Mouse (Mus musculus): ENCODE data around the gene Parn. TPM values are rescaled to one million over a fixed set of nuclear protein-coding genes. Genes with fewer than 3 reads are reported as not detected.

Gene Parn
- polyA plus RNA-seq, 1 experiment: 9.0 TPM

- H3K4me3 ChIP-seq (replicated peaks; ENCODE audit: control insufficient read depth, low read depth, low read length): no peak overlapping the region
- no peak for TF ChIP-seq CTCF (IDR thresholded peaks at IDR 0.05; ENCODE audit: control insufficient read depth, insufficient read depth, low read length)
- TF ChIP-seq POLR2A (IDR thresholded peaks at IDR 0.05; ENCODE audit: borderline replicate concordance, control insufficient read depth, low read depth, low read length): no peak
- no peak overlapping the region for H3K27ac ChIP-seq (ENCODE audit: control insufficient read depth, insufficient read depth, low read depth, low read length, poor library complexity)
- H3K4me1 ChIP-seq (ENCODE audit: control insufficient read depth, insufficient read depth, low read length): no peaks in the 10 kb centered on the region
- WGBS: 80% methylated on average over 13 of the region's 13 CpGs
Measured at GRCm38 (mm10) chr16:13538213-13538932, 129.6 kb downstream of the Parn start.

DNA sequence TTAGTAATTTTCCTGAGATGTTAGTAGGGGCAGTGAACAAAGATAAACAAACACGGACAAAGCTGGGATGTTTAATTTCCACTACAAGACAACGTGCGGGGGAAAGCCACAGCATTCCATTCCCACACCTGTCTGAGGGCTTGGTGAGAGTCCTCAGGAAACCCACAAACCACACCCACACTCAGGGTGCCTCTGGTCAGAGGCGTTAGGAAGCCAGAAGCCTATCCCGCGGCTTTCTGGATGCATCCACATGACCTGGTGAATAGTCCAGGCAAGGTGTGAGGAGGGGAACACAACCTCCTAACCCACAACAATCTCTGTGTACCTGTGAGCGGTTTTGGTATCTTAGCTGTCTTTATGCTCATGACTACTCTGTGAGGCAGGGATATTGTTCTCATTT, 131.6 kb downstream of the Parn start:
- Histone ChIP-seq H3K27ac (ENCODE audit: control insufficient read depth, insufficient read depth, low read depth, low read length, poor library complexity) (no peak overlapping the region), H3K4me3 (replicated peaks; ENCODE audit: control insufficient read depth, low read depth, low read length) (no peak overlapping the region), H3K4me1 (ENCODE audit: control insufficient read depth, insufficient read depth, low read length) (no peaks in the 10 kb centered on the region)
- TF ChIP-seq POLR2A (IDR thresholded peaks at IDR 0.05; ENCODE audit: borderline replicate concordance, control insufficient read depth, low read depth, low read length) (no peak), CTCF (IDR thresholded peaks at IDR 0.05; ENCODE audit: control insufficient read depth, insufficient read depth, low read length) (no peak)
- 59% methylated on average over 7 of the region's 7 CpGs for WGBS

GRCm38 (mm10) chr16:13535856-13536255, 132.1 kb downstream of the Parn start:
- H3K4me1 ChIP-seq (ENCODE audit: control insufficient read depth, insufficient read depth, low read length): no peaks in the 10 kb centered on the region
- TF ChIP-seq CTCF (IDR thresholded peaks at IDR 0.05; ENCODE audit: control insufficient read depth, insufficient read depth, low read length) (no peak), POLR2A (IDR thresholded peaks at IDR 0.05; ENCODE audit: borderline replicate concordance, control insufficient read depth, low read depth, low read length) (no peak)
- 87% methylated on average over 12 of the region's 12 CpGs for WGBS
- H3K4me3 ChIP-seq (replicated peaks; ENCODE audit: control insufficient read depth, low read depth, low read length): no peak overlapping the region
- H3K27ac ChIP-seq (ENCODE audit: control insufficient read depth, insufficient read depth, low read depth, low read length, poor library complexity): no peak overlapping the region

DNA sequence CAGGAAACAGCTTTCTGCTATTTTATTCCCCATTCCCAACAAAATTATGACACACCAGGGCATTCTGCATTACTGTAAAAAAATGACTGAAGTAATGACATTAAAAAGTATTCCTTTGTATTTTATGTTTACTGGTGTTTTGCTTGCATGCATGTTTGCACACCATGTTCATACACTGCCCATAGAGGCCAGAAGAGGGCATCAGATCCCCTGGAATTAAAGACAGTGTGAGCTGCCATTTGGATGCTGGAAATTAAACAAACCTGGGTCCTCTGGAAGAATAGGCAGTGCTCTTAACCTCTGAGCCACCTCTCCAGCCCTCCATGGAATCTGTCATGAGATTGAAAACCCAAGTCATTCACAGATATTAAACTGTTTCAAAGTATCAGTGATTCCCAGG, 135.1 kb downstream of the Parn start:
- no peaks in the 10 kb centered on the region for H3K4me1 ChIP-seq (ENCODE audit: control insufficient read depth, insufficient read depth, low read length)
- no peak overlapping the region for H3K4me3 ChIP-seq (replicated peaks; ENCODE audit: control insufficient read depth, low read depth, low read length)
- TF ChIP-seq POLR2A (IDR thresholded peaks at IDR 0.05; ENCODE audit: borderline replicate concordance, control insufficient read depth, low read depth, low read length) (no peak), CTCF (IDR thresholded peaks at IDR 0.05; ENCODE audit: control insufficient read depth, insufficient read depth, low read length) (no peak)

DNA sequence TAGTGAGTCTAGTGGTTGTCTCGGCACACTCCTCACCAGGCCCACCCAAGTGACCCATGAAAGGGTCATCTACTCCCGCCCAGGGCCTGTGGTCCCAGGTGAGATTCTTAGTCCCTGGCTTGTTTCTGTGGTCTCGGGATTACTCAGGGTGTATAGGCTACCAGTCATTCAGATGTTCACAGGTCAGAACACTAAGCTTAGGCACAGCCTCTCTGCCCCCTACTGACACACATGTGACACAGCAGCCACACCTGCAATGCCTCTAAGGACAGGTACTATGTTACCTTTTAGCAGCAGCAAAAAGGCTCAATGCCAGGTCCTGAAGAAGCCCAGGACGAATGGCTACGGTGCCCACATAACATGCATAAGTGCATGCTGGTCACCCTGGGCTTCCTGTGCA, 136.7 kb downstream of the Parn start:
- TF ChIP-seq POLR2A (IDR thresholded peaks at IDR 0.05; ENCODE audit: borderline replicate concordance, control insufficient read depth, low read depth, low read length): no peak
- TF ChIP-seq CTCF (IDR thresholded peaks at IDR 0.05; ENCODE audit: control insufficient read depth, insufficient read depth, low read length): no peak
- Histone ChIP-seq H3K27ac (ENCODE audit: control insufficient read depth, insufficient read depth, low read depth, low read length, poor library complexity) (no peak overlapping the region), H3K4me1 (ENCODE audit: control insufficient read depth, insufficient read depth, low read length) (no peaks in the 10 kb centered on the region), H3K4me3 (replicated peaks; ENCODE audit: control insufficient read depth, low read depth, low read length) (no peak overlapping the region)
- WGBS: 83% methylated on average over 5 of the region's 5 CpGs

More for the DNA sequence above, 135.1 kb downstream of the Parn start:
- H3K27ac ChIP-seq (ENCODE audit: control insufficient read depth, insufficient read depth, low read depth, low read length, poor library complexity): no peak overlapping the region

GRCm38 (mm10) chr16:13521359-13521758, 146.6 kb downstream of the Parn start:
- Histone ChIP-seq H3K4me1 (ENCODE audit: control insufficient read depth, insufficient read depth, low read length) (no peaks in the 10 kb centered on the region), H3K4me3 (replicated peaks; ENCODE audit: control insufficient read depth, low read depth, low read length) (no peak overlapping the region), H3K27ac (ENCODE audit: control insufficient read depth, insufficient read depth, low read depth, low read length, poor library complexity) (no peak overlapping the region)
- 67% methylated on average over 6 of the region's 6 CpGs for WGBS
- no peak for TF ChIP-seq POLR2A (IDR thresholded peaks at IDR 0.05; ENCODE audit: borderline replicate concordance, control insufficient read depth, low read depth, low read length)
- TF ChIP-seq CTCF (IDR thresholded peaks at IDR 0.05; ENCODE audit: control insufficient read depth, insufficient read depth, low read length): no peak

GRCm38 (mm10) chr16:13520301-13520700, 147.7 kb downstream of the Parn start:
- Histone ChIP-seq H3K4me1 (ENCODE audit: control insufficient read depth, insufficient read depth, low read length) (no peaks in the 10 kb centered on the region), H3K27ac (ENCODE audit: control insufficient read depth, insufficient read depth, low read depth, low read length, poor library complexity) (no peak overlapping the region), H3K4me3 (replicated peaks; ENCODE audit: control insufficient read depth, low read depth, low read length) (no peak overlapping the region)
- TF ChIP-seq CTCF (IDR thresholded peaks at IDR 0.05; ENCODE audit: control insufficient read depth, insufficient read depth, low read length): no peak
- TF ChIP-seq POLR2A (IDR thresholded peaks at IDR 0.05; ENCODE audit: borderline replicate concordance, control insufficient read depth, low read depth, low read length): no peak
- WGBS: 76% methylated on average over 6 of the region's 6 CpGs

DNA sequence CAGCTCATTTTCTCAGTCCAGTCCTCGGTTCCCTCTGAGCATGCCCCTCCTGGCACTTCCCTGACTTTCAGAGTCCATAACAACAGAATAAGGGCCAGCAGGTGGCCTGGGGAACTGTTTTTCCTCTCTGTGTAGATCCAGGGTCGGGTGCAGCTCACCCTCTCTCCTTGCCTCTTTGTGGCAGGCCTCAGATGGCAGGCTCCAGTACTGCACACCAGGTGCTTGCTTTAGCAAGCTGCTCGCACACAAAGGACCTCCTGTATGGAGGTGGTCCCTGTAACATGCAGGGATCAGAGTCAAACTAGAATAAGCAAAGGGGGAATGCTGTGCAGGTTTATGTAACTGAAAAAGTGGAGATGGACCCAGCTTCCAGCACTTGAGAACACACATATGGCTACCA, 151.8 kb downstream of the Parn start:
- Histone ChIP-seq H3K4me3 (replicated peaks; ENCODE audit: control insufficient read depth, low read depth, low read length) (no peak overlapping the region), H3K4me1 (ENCODE audit: control insufficient read depth, insufficient read depth, low read length) (no peaks in the 10 kb centered on the region), H3K27ac (ENCODE audit: control insufficient read depth, insufficient read depth, low read depth, low read length, poor library complexity) (no peak overlapping the region)
- WGBS: 67% methylated on average over 3 of the region's 3 CpGs
- no peak for TF ChIP-seq POLR2A (IDR thresholded peaks at IDR 0.05; ENCODE audit: borderline replicate concordance, control insufficient read depth, low read depth, low read length)
- TF ChIP-seq CTCF (IDR thresholded peaks at IDR 0.05; ENCODE audit: control insufficient read depth, insufficient read depth, low read length): no peak

DNA sequence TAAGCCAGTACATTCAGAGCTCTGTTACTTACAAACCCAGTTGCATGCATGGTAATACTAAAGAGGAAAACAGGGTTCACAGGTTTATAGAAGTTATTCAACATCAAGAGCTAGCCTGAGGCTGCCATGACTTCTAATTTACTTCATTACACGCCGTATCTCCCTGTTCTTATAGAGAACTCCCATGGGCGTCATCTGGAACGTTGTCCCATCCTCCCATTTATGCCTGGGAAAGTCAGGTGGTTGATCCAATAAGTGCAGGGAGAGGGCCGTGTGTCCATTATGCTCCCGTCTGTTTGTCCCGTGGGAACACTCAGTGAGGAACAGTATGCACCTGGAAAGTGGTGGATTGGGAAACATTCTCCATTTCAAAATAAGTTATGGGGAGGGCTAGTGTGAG, 152.4 kb downstream of the Parn start:
- WGBS: 79% methylated on average over 7 of the region's 7 CpGs
- no peak overlapping the region for H3K27ac ChIP-seq (ENCODE audit: control insufficient read depth, insufficient read depth, low read depth, low read length, poor library complexity)
- no peaks in the 10 kb centered on the region for H3K4me1 ChIP-seq (ENCODE audit: control insufficient read depth, insufficient read depth, low read length)
- no peak for TF ChIP-seq POLR2A (IDR thresholded peaks at IDR 0.05; ENCODE audit: borderline replicate concordance, control insufficient read depth, low read depth, low read length)
- no peak for TF ChIP-seq CTCF (IDR thresholded peaks at IDR 0.05; ENCODE audit: control insufficient read depth, insufficient read depth, low read length)
- H3K4me3 ChIP-seq (replicated peaks; ENCODE audit: control insufficient read depth, low read depth, low read length): no peak overlapping the region
